Mouse (Mus musculus): Measurements from ENCODE around the gene Ppm1n. TPM values are rescaled to one million over a fixed set of nuclear protein-coding genes. Genes with fewer than 3 reads are reported as not detected.

Gene Ppm1n
- polyA plus RNA-seq, 1 experiment from 2014 or later: 0.96 TPM

DNA sequence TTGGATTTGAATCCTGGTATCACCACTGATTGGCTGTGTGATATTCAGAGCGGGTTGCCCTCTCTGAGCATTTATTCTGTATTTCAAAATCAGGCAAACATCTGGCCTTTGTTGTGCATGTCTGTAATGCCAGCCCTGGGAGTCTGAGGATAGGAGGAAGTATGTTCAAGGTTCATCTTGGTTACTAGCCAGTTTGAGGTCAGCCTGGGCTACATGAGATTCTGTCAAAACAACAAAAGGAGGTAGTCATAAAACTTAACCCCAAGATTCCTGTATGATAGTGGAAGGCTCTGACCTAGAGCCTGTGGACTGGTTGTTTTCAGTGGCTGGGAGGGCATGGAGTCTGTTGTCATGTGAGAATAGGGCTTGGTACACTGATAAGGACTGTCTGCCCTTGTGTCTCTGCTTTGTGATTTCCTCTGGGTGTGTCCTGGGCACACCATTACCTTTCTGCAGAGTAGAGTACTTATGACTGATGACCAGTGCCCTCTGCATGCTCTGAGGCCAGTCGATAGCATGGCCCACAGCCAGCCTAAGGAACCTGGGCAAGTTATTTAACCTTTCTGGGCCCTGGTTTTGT, 44.7 kb downstream of the Ppm1n start:
- H3K9me3 ChIP-seq: no peaks in the 10 kb centered on the region
- no peak overlapping the region for H3K4me3 ChIP-seq
- WGBS: 85% methylated on average over 2 of the region's 2 CpGs
- no peaks in the 10 kb centered on the region for H3K36me3 ChIP-seq
- no peak for ATAC-seq (ENCODE audit: low FRiP score, low read depth)
- no peak overlapping the region for H3K4me2 ChIP-seq
- no peaks in the 10 kb centered on the region for H3K27me3 ChIP-seq
- H3K4me1 ChIP-seq (replicated peaks): peaks cover 15% of the 10 kb centered on the region
- no peak overlapping the region for H3K9ac ChIP-seq
- no peak overlapping the region for H3K27ac ChIP-seq (replicated peaks)

DNA sequence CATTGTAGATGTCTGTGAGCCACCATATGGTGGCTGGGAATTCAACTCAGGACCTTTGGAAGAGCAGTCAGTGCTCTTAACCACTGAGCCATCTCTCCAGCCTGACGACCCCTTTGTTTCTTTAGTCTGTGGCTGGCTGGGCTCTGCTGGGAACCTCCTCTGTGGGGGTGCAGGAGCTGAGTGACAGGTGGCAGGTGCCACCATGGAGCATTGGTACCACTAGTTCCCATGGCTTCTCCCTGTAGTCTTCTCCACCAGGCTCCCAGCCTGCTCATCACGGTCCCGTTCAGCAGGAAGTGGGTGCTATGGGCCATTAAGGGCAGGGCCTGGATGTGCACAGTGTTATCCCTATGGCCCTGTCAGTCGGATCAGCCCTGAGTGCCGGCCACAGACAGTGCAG, 45.2 kb downstream of the Ppm1n start:
- Histone ChIP-seq H3K27ac (replicated peaks) (no peak overlapping the region), H3K36me3 (no peaks in the 10 kb centered on the region), H3K27me3 (no peaks in the 10 kb centered on the region), H3K9me3 (no peaks in the 10 kb centered on the region), H3K4me1 (replicated peaks) (peaks cover 17% of the 10 kb centered on the region), H3K4me3 (no peak overlapping the region), H3K4me2 (no peak overlapping the region), H3K9ac (no peak overlapping the region)
- 0 out of 2 replicates have a peak, but pooled peaks have one; percentile 8 for ATAC-seq (ENCODE audit: low FRiP score, low read depth)
- 79% methylated on average over 5 of the region's 5 CpGs for WGBS

DNA sequence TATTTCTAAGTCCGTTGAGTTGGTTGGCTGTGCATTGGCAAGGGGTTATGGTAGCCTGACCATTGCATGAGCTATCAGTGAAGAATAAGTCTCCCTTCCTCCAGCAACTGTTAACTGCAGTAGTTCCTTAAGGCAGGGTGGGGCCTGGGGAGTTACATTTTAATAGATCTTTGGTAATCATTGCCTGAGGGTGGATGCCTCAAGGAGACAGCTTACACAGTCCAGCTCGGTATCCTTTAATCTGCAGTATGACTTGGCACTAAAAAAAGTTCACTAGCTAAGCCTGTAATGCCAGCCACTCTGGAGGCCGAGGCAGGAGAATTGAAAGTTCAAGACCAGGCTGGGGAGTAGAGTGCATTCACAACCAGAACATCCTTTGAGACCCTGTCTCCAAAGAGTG, 48.0 kb downstream of the Ppm1n start:
- Histone ChIP-seq H3K9me3 (no peaks in the 10 kb centered on the region), H3K4me2 (no peak overlapping the region), H3K27ac (replicated peaks) (no peak overlapping the region), H3K27me3 (no peaks in the 10 kb centered on the region), H3K4me1 (replicated peaks) (peaks cover 28% of the 10 kb centered on the region), H3K36me3 (no peaks in the 10 kb centered on the region), H3K9ac (no peak overlapping the region), H3K4me3 (no peak overlapping the region)
- no peak for ATAC-seq (ENCODE audit: low FRiP score, low read depth)
- 96% methylated on average over 3 of the region's 3 CpGs for WGBS

DNA sequence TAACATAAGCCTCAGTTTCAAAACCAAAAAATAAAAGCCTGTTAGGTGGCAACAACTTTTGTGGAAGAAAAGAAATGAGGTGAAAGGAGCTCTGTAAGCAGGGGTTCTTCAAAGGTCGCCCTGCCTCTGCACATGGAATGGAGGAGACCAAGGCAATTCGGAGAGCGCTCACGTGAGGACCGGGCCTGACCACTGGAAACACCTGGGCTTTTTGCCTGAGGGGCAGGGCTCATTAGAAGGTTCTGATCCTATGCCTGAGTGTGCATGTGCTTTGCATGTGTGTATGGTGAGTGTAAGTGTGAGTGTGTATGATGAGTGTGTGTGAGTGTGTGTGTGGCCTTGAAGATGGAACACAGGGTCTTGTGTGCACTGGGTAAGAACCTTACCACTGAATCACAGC, 49.0 kb downstream of the Ppm1n start:
- WGBS: 98% methylated on average over 5 of the region's 5 CpGs
- no peak overlapping the region for H3K4me2 ChIP-seq
- H3K36me3 ChIP-seq: no peaks in the 10 kb centered on the region
- no peak for ATAC-seq (ENCODE audit: low FRiP score, low read depth)
- no peak overlapping the region for H3K4me3 ChIP-seq
- no peaks in the 10 kb centered on the region for H3K9me3 ChIP-seq
- H3K9ac ChIP-seq: no peak overlapping the region
- H3K27me3 ChIP-seq: no peaks in the 10 kb centered on the region
- no peak overlapping the region for H3K27ac ChIP-seq (replicated peaks)
- peaks cover 26% of the 10 kb centered on the region for H3K4me1 ChIP-seq (replicated peaks)

DNA sequence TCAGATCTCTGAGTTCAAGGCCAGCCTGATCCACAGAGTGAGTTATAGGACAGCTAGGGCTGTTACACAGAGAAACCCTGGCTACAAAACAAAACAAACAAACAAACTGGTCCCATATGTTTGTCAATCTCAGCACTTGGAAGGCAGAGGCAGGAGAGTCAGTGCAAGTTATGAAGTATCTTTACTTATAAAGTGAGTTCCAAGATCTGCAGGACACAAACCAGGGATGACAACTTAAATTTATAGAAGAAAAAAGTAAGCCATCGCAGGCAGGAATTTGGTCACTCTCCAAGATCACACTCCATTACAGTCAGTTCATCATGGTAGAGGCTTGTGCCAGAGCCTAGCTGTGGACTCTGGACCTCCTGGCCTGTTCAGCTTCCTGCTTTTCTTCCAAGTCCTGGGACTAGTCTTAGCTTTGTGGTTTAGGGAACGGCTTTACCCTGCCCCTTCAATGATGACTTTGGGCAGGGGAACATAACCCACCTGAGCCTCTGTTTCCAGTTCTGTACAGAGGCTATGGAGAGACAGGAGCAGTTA, 49.8 kb downstream of the Ppm1n start:
- H3K9ac ChIP-seq: no peak overlapping the region
- H3K4me3 ChIP-seq: no peak overlapping the region; the same call in 1 of the 2 replicates
- no peaks in the 10 kb centered on the region for H3K27me3 ChIP-seq
- 96% methylated on average over 2 of the region's 2 CpGs for WGBS
- peaks cover 25% of the 10 kb centered on the region for H3K4me1 ChIP-seq (replicated peaks)
- H3K36me3 ChIP-seq: no peaks in the 10 kb centered on the region
- H3K27ac ChIP-seq (replicated peaks): no peak overlapping the region
- H3K9me3 ChIP-seq: no peaks in the 10 kb centered on the region
- peak overlapping the region; percentile 89 for H3K4me2 ChIP-seq
- ATAC-seq (ENCODE audit: low FRiP score, low read depth): no peak

DNA sequence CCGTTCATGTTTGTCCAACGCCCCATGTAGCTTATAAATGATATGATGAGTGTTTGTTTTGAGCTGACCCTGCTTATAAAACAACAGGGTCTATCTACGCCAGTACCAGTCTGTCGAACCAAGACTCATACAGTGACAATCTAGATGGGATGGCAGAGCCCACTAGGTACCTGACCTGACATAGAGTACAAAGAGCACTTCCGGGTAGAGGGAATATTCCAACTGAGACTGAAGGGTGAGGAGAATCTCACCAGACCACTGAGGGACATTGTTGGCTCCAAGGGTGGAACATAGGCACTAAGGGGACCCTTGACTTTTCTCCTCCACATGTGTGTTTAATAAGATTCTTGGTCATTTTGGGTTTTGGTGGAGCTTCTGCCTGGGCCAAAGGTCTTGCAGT, 50.5 kb downstream of the Ppm1n start:
- H3K27me3 ChIP-seq: no peaks in the 10 kb centered on the region
- 48% methylated on average over 5 of the region's 5 CpGs for WGBS
- peaks cover 25% of the 10 kb centered on the region for H3K4me1 ChIP-seq (replicated peaks)
- peak overlapping the region; percentile 80 for H3K9ac ChIP-seq
- H3K27ac ChIP-seq (replicated peaks): peak overlapping the region; percentile 100
- peak overlapping the region; percentile 89 for H3K4me2 ChIP-seq
- peak overlapping the region; percentile 67 for H3K4me3 ChIP-seq
- no peak for ATAC-seq (ENCODE audit: low FRiP score, low read depth)
- no peaks in the 10 kb centered on the region for H3K36me3 ChIP-seq
- no peaks in the 10 kb centered on the region for H3K9me3 ChIP-seq

DNA sequence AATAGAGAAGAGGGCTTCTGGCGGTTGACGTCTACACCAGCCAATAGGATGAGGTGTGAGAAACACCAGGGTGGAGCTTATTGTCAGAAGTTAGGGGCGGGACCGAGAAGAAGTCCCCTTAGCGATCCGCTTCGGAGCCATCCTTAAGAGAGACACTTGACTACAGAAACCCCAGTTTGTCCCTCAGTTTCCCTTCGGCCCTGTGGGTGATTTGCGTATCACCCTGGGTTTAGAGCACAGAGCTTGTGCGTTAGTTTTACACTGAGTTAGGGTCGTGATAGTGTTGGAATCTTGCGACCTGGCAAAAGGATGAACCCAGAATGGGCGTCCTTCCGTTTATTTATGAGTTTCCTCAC, 51.1 kb downstream of the Ppm1n start:
- Histone ChIP-seq H3K27me3 (no peaks in the 10 kb centered on the region), H3K36me3 (no peaks in the 10 kb centered on the region), H3K9ac (peak overlapping the region; percentile 80), H3K4me3 (peak overlapping the region; percentile 67), H3K4me1 (replicated peaks) (peaks cover 25% of the 10 kb centered on the region), H3K27ac (replicated peaks) (peak overlapping the region; percentile 100), H3K4me2 (peak overlapping the region; percentile 89), H3K9me3 (no peaks in the 10 kb centered on the region)
- WGBS: 0% methylated on average over 14 of the region's 14 CpGs
- no peak for ATAC-seq (ENCODE audit: low FRiP score, low read depth)

DNA sequence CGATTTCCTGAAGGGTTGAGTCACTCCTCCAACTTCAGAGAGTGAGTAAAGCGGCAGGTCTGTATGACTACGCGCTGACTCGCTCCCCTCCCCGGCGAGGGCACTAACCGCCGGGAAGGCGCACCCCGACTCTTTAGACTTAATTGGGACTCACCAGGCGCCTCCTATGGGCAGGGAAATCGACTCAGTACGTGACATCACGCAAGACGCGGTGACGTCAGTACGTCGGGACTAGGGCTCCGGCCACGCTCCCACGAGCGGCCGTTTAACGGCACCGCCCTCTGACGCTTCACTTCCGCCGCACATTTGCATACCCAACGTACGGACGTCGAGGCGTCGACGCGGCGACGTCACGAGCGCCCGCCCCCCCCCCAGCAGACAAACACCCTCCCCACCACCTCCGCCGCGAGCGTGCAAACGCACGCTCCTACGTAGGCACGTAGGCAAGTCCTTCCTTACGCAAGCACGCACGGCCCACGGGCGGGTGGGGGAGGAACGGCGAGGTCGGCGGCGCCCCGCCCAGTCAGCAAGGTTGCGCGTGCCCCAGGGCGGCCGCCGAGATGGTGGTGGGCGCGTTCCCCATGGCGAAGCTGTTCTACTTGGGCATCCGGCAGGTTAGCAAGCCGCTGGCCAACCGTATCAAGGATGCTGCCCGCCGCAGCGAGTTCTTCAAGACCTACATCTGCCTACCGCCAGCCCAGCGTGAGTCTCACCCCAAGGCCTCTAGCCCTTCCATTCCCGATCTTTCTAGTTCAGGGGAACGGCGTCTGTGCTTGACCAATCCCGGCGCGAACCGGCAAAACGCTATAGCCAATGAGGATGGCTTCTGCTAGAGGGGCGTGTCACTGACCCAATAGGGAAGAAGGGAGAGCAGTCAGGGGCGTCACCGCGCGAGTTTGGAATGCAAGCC, 51.7 kb downstream of the Ppm1n start, which contains the start of gene Opa3:
Opa3 (plus strand) TSS at position 452 of the 910 bp plus-strand sequence.
- Histone ChIP-seq H3K9me3 (no peaks in the 10 kb centered on the region), H3K9ac (peak within 1 kb of the TSS; percentile 80), H3K4me2 (peak within 1 kb of the TSS; percentile 89), H3K4me3 (peak within 1 kb of the TSS; percentile 67), H3K27me3 (no peaks in the 10 kb centered on the region), H3K27ac (replicated peaks) (peak within 1 kb of the TSS; percentile 100), H3K4me1 (replicated peaks) (peaks cover 25% of the 10 kb centered on the region), H3K36me3 (no peaks in the 10 kb centered on the region)
- ATAC-seq (ENCODE audit: low FRiP score, low read depth): peak; percentile 95
- under 1% methylated on average over 79 of the region's 91 CpGs for WGBS

DNA sequence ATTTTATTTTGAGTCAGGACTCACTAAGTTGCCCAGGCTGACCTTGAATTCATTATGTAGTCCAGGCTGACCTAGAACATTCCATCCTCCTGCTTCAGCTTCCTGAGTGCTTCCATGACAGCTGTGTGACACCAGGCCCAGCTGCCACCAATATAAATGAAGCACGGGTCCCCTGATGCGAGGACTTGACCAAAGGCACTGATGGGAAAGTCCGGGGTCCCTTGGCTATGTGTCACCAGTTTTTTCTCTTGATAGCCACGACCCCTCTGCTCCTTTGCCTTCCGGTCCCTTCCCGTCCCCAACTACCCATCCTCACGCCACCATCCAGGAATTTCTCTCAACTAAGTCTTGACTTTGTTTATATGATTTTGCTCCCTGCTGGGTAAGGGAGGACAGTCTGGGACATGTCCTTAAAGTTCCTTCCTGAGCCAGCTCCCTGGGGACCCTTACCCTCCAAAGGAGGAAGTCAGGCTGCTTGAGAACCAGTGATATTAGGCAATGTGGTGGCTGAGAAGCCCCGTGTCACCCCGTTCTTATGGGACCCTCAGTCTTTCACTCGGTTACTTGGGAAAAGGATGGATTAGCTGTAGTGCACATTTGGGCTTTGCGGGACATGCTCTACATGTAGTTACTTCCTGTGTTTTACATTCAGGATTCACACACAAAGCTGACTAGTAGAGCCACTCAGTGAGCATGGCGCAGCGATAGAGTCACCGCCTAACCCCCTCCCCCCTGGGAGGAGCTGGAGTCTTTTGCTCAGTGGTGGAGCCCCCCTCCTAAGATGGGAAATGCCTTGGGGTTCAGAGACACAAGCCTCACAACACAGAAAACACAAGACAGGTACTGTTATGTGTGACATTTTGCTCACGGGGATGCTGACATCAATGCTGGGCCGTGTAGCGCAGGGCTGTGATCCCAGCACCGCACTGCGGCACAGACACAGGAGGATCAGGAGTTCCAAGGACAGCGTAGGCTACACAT, 52.8 kb downstream of the Ppm1n start:
- 19% methylated on average over 20 of the region's 20 CpGs for WGBS

More for the DNA sequence above, 52.8 kb downstream of the Ppm1n start:
- Histone ChIP-seq H3K9ac (peak overlapping the region; percentile 48), H3K4me1 (replicated peaks) (peaks cover 25% of the 10 kb centered on the region), H3K9me3 (no peaks in the 10 kb centered on the region), H3K27ac (replicated peaks) (peak overlapping the region; percentile 100), H3K36me3 (no peaks in the 10 kb centered on the region), H3K27me3 (no peaks in the 10 kb centered on the region), H3K4me2 (peak overlapping the region; percentile 89), H3K4me3 (peak overlapping the region; percentile 67)
- peak; percentile 20 for ATAC-seq (ENCODE audit: low FRiP score, low read depth)
